9 mouse cellular contexts compared by ENCODE assay signal in genomic region chr16:58521900-58522299, GRCm38 (mm10). TPM values are rescaled to one million over a fixed set of nuclear protein-coding genes. Genes with fewer than 3 reads are reported as not detected.
DNase-seq lines count a peak whose midpoint lies in the region; ATAC-seq lines count a peak whose summit lies in the region.
"Had no signal": no experiment of that assay in that cellular context is flagged by ENCODE, and none has a peak within 500 bp of the region (broad histone marks: within the 10 kb centered on the region; RNA-seq: fewer than 3 reads in every experiment).

No protein-coding gene starts in this region.

- DNase-seq in heart, adult 18-20 months = no peak
- DNase-seq in embryonic facial prominence, embryonic 10.5 days (ENCODE audit: low spot score) = no peak
- no peak for DNase-seq in B cell, adult 2 months
- DNase-seq in thymus, postnatal 10 days (ENCODE audit: low spot score in 2 of 2) = no peak
- DNase-seq: gastrocnemius, postnatal 14 days had no signal

- peak overlapping the region; percentile 72 for H3K4me3 ChIP-seq in heart, embryonic 12.5 days
- H3K4me3 ChIP-seq in embryonic facial prominence, embryonic 10.5 days = peak overlapping the region; percentile 84
- peak overlapping the region; percentile 71 for H3K4me3 ChIP-seq in hindbrain, embryonic 12.5 days
- peak overlapping the region; percentile 84 for H3K4me3 ChIP-seq in liver, embryonic 16.5 days (ENCODE audit: low read depth, low read length)

- peak overlapping the region; percentile 84 for H3K9ac ChIP-seq in heart, embryonic 12.5 days
- H3K9ac ChIP-seq in hindbrain, embryonic 12.5 days = no peak overlapping the region
- H3K9ac ChIP-seq in liver, embryonic 16.5 days (ENCODE audit: low read depth, low read length) = peak overlapping the region; percentile 91

- no peaks in the 10 kb centered on the region for H3K27me3 ChIP-seq in heart, embryonic 12.5 days (replicated peaks)
- H3K27me3 ChIP-seq in embryonic facial prominence, embryonic 10.5 days (replicated peaks; ENCODE audit: low read depth, poor library complexity, severe bottlenecking) = peaks cover 10% of the 10 kb centered on the region; the same call in 1 of the 2 replicates
- peaks cover 9% of the 10 kb centered on the region; the same call in 1 of the 2 replicates for H3K27me3 ChIP-seq in hindbrain, embryonic 12.5 days
- no peaks in the 10 kb centered on the region; the same call in 1 of the 2 replicates for H3K27me3 ChIP-seq in liver, embryonic 16.5 days (ENCODE audit: control insufficient read depth, insufficient read depth, low read depth, low read length)

- no peaks in the 10 kb centered on the region for H3K36me3 ChIP-seq in heart, embryonic 12.5 days
- no peaks in the 10 kb centered on the region for H3K36me3 ChIP-seq in embryonic facial prominence, embryonic 10.5 days (replicated peaks)
- no peaks in the 10 kb centered on the region for H3K36me3 ChIP-seq in hindbrain, embryonic 12.5 days
- H3K36me3 ChIP-seq in liver, embryonic 16.5 days (ENCODE audit: control insufficient read depth, insufficient read depth) = no peaks in the 10 kb centered on the region

- H3K27ac ChIP-seq in heart, embryonic 12.5 days (ENCODE audit: poor library complexity, severe bottlenecking) = no peak overlapping the region
- no peak overlapping the region; the same call in 1 of the 2 replicates for H3K27ac ChIP-seq in embryonic facial prominence, embryonic 10.5 days (replicated peaks)
- H3K27ac ChIP-seq in hindbrain, embryonic 12.5 days = no peak overlapping the region
- peak overlapping the region; percentile 41 for H3K27ac ChIP-seq in liver, embryonic 16.5 days (ENCODE audit: low read length)

- H3K9me3 ChIP-seq in heart, embryonic 12.5 days (replicated peaks) = no peaks in the 10 kb centered on the region
- peaks cover 8% of the 10 kb centered on the region; the same call in 1 of the 2 replicates for H3K9me3 ChIP-seq in embryonic facial prominence, embryonic 10.5 days
- peaks cover 8% of the 10 kb centered on the region for H3K9me3 ChIP-seq in hindbrain, embryonic 12.5 days (replicated peaks)
- no peaks in the 10 kb centered on the region for H3K9me3 ChIP-seq in liver, embryonic 16.5 days (replicated peaks; ENCODE audit: control insufficient read depth, low read length)

- H3K4me2 ChIP-seq in heart, embryonic 12.5 days = peak overlapping the region; percentile 79
- H3K4me2 ChIP-seq in hindbrain, embryonic 12.5 days (replicated peaks) = peak overlapping the region; percentile 96
- peak overlapping the region; percentile 80 for H3K4me2 ChIP-seq in liver, embryonic 16.5 days (ENCODE audit: low read depth, low read length)

- peaks cover 15% of the 10 kb centered on the region for H3K4me1 ChIP-seq in heart, embryonic 12.5 days (replicated peaks)
- peaks cover 20% of the 10 kb centered on the region for H3K4me1 ChIP-seq in embryonic facial prominence, embryonic 10.5 days
- no peaks in the 10 kb centered on the region; the same call in none of the 2 replicates for H3K4me1 ChIP-seq in hindbrain, embryonic 12.5 days
- H3K4me1 ChIP-seq in liver, embryonic 16.5 days (ENCODE audit: control insufficient read depth, low read depth, low read length) = peaks cover 53% of the 10 kb centered on the region

- 27% methylated on average over 7 of the region's 7 CpGs for WGBS in heart, embryonic 12.5 days
- WGBS in embryonic facial prominence, embryonic 10.5 days = 34% methylated on average over 7 of the region's 7 CpGs
- WGBS in hindbrain, embryonic 12.5 days = 44% methylated on average over 7 of the region's 7 CpGs
- WGBS in liver, embryonic 16.5 days (ENCODE audit: insufficient replicate concordance) = 32% methylated on average over 7 of the region's 7 CpGs

- no peak for ATAC-seq in heart, embryonic 12.5 days (ENCODE audit: insufficient number of reproducible peaks, low FRiP score)
- no peak for ATAC-seq in hindbrain, embryonic 12.5 days (ENCODE audit: low FRiP score)
- no peak for ATAC-seq in liver, embryonic 16.5 days (ENCODE audit: low read depth)
- ATAC-seq in megakaryocyte progenitor cell, adult 5-6 weeks (replicated peaks; ENCODE audit: poor library complexity) = no peak

RNA-seq across cellular contexts. Expression of gene St3gal6, which starts 2.1 kb away (rescaled TPM):
- polyA plus RNA-seq in heart, embryonic 12.5 days (2016; fragmentation: Nextera tagmentation; extraction: Ambion mirVana) = 15.9 and 18.2 TPM in 2 replicates
- total RNA-seq in heart, adult 18-20 months (2021) = 10 to 100 TPM; 41.9 to 43.0 TPM
- 10.3 and 11.9 TPM in 2 replicates for polyA plus RNA-seq in embryonic facial prominence, embryonic 10.5 days (2016; fragmentation: Nextera tagmentation; extraction: Ambion mirVana)
- 10.1 and 10.5 TPM in 2 replicates for polyA plus RNA-seq in hindbrain, embryonic 12.5 days (2016; fragmentation: Nextera tagmentation; extraction: Ambion mirVana)
- polyA plus RNA-seq in liver, embryonic 16.5 days (2015; fragmentation: Nextera tagmentation; extraction: Ambion mirVana) = 25.1 and 25.7 TPM in 2 replicates
- 2.8 and 4.5 TPM in 2 replicates for total RNA-seq in megakaryocyte progenitor cell, adult 5-6 weeks (2015)
- total RNA-seq in megakaryocyte progenitor cell, adult 5-6 weeks (2017) = 4.0 and 8.0 TPM in 2 replicates
